Comparison of ENCODE assay signal across 8 mouse cellular contexts in the genomic region with DNA sequence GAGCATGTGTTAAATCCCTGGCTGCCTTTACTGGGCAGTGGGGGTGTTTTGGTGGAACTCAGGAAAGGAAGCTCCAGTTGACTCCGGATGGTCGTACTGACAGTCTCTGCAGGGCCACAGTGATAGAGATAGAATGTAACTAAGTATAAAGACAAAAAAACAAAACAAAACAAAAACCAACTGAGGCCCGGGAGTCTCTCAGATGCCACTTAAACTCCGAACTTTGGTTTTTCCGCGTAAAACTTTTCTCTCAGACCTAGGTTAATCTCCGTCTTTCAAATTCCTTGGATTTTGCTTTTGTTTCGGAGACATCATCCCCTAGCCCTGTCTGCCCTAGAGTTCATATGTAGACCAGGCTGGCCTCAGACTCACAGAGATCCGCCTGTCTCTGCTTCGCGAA. TPM values are rescaled to one million over a fixed set of nuclear protein-coding genes. Genes with fewer than 3 reads are reported as not detected.
DNase-seq lines count a peak whose midpoint lies in the region; ATAC-seq and TF ChIP-seq lines count a peak whose summit lies in the region.

No protein-coding gene starts in this region.

- peak overlapping the region; percentile 76 for H3K4me2 ChIP-seq in heart, embryonic 15.5 days
- peak overlapping the region; percentile 79 for H3K4me2 ChIP-seq in forebrain, postnatal 0 days (ENCODE audit: low read depth)

- H3K4me3 ChIP-seq in heart, embryonic 15.5 days = peak overlapping the region; percentile 83
- H3K4me3 ChIP-seq in G1E (ENCODE audit: low read depth, low read length) (peak overlapping the region; percentile 88), macrophage (ENCODE audit: inconsistent target) (peak overlapping the region; percentile 79)
- H3K4me3 ChIP-seq in forebrain, postnatal 0 days (ENCODE audit: low read depth, low read length) = peak overlapping the region; percentile 56

- WGBS in heart, embryonic 15.5 days = 9% methylated on average over 11 of the region's 11 CpGs
- WGBS in forebrain, postnatal 0 days = 7% methylated on average over 11 of the region's 11 CpGs
- WGBS in macrophage (ENCODE audit: missing documents) = 30% methylated on average over 11 of the region's 11 CpGs

- no peak for DNase-seq in heart, postnatal 36 days
- DNase-seq in G1E (ENCODE audit: low spot score) = no peak
- DNase-seq in forebrain, postnatal 0 days = no peak
- no peak for DNase-seq in ovary, postnatal 36 days (ENCODE audit: low spot score)
- no peak for DNase-seq in adipocyte (ENCODE audit: low spot score)
- DNase-seq in spleen, postnatal 4 days (ENCODE audit: low spot score in 2 of 2) = no peak

- peak overlapping the region; percentile 97 for H3K27ac ChIP-seq in heart, embryonic 15.5 days
- H3K27ac ChIP-seq in forebrain, postnatal 0 days (ENCODE audit: low read depth, low read length) = no peak overlapping the region
- H3K27ac ChIP-seq in macrophage = peak overlapping the region; percentile 62

- no peaks in the 10 kb centered on the region for H3K36me3 ChIP-seq in heart, embryonic 15.5 days
- H3K36me3 ChIP-seq in G1E (replicated peaks) (peaks cover 47% of the 10 kb centered on the region), macrophage (ENCODE audit: inconsistent target) (no peaks in the 10 kb centered on the region)
- no peaks in the 10 kb centered on the region for H3K36me3 ChIP-seq in forebrain, postnatal 0 days (ENCODE audit: insufficient read depth)

- intact Hi-C loops in heart, postnatal 36 days (cut with DNase I) = no loop called here

- ATAC-seq in heart, embryonic 15.5 days (replicated peaks; ENCODE audit: insufficient number of reproducible peaks, insufficient read depth, low FRiP score, low read depth) = no peak
- ATAC-seq in G1E (ENCODE audit: extremely low read depth, insufficient number of reproducible peaks, low FRiP score, poor library complexity, severe bottlenecking) = no peak
- no peak for ATAC-seq in forebrain, postnatal 0 days

- no peaks in the 10 kb centered on the region for H3K27me3 ChIP-seq in heart, embryonic 15.5 days
- no peaks in the 10 kb centered on the region for H3K27me3 ChIP-seq in G1E (ENCODE audit: insufficient read depth, low read length)
- H3K27me3 ChIP-seq in forebrain, postnatal 0 days (ENCODE audit: insufficient read depth, low read length) = no peaks in the 10 kb centered on the region

- H3K79me2 ChIP-seq in macrophage (ENCODE audit: inconsistent target) = peaks cover 55% of the 10 kb centered on the region

- H3K9ac ChIP-seq in heart, embryonic 15.5 days = peak overlapping the region; percentile 87
- peak overlapping the region; percentile 69 for H3K9ac ChIP-seq in forebrain, postnatal 0 days

- peaks cover 74% of the 10 kb centered on the region for H3K4me1 ChIP-seq in heart, embryonic 15.5 days (replicated peaks)
- H3K4me1 ChIP-seq in G1E (ENCODE audit: insufficient read depth, low read depth, low read length) = peaks cover 83% of the 10 kb centered on the region
- peaks cover 14% of the 10 kb centered on the region; the same call in 1 of the 2 replicates for H3K4me1 ChIP-seq in forebrain, postnatal 0 days (ENCODE audit: insufficient read depth)

- no peak for TF ChIP-seq CTCF in G1E (IDR thresholded peaks at IDR 0.05; ENCODE audit: low read depth, low read length)
- no peak for TF ChIP-seq CTCF in forebrain, postnatal 0 days (IDR thresholded peaks at IDR 0.05; ENCODE audit: low read depth)

- no peaks in the 10 kb centered on the region for H3K9me3 ChIP-seq in heart, embryonic 15.5 days (replicated peaks)
- H3K9me3 ChIP-seq in G1E (replicated peaks) = no peaks in the 10 kb centered on the region
- H3K9me3 ChIP-seq in forebrain, postnatal 0 days (ENCODE audit: low read length) = no peaks in the 10 kb centered on the region

RNA-seq across cellular contexts. Expression of gene Slc2a1, which starts 1.1 kb away (rescaled TPM):
- polyA plus RNA-seq in heart, embryonic 15.5 days (2015; fragmentation: Nextera tagmentation; extraction: Ambion mirVana) = 119 and 127 TPM in 2 replicates
- total RNA-seq in heart, postnatal 36 days (2021) = 10 to 100 TPM in 1 of 2 experiments, 1 to 10 TPM in 1; 9.5 to 12.7 TPM
- total RNA-seq in G1E (2014; fragmentation: Nextera tagmentation) (142 and 165 TPM in 2 replicates), G1E (2017) (173 and 176 TPM in 2 replicates)
- polyA plus RNA-seq in G1E (2012) (68.8 and 85.2 TPM in 2 replicates), macrophage (2018) (5.5 to 14.5 TPM (median 7.5 TPM) in 3 replicates)
- 53.6 and 64.8 TPM in 2 replicates for total RNA-seq in forebrain, postnatal 0 days (2014; rRNA removed)
- 41.4 and 43.1 TPM in 2 replicates for polyA plus RNA-seq in forebrain, postnatal 0 days (2015; fragmentation: Nextera tagmentation; extraction: Ambion mirVana)
- 10 to 100 TPM in 9 of 26 experiments, 1 to 10 TPM in 17; 4.2 to 20.1 (median 7.7) TPM for total RNA-seq in macrophage (2018; cell fraction: chromatin; rRNA removed)
- total RNA-seq in macrophage (2018; cell fraction: cytosol; rRNA removed) = 10 to 100 TPM in 12 of 26 experiments, 1 to 10 TPM in 14; 7.0 to 33.1 (median 9.9) TPM
- total RNA-seq in macrophage (2018; cell fraction: nucleus; rRNA removed) = 10 to 100 TPM; 10.4 to 34.0 (median 18.2) TPM
